Mouse (Mus musculus): ENCODE data around the gene Napsa. TPM values are rescaled to one million over a fixed set of nuclear protein-coding genes. Genes with fewer than 3 reads are reported as not detected.

Napsa gene
- polyA plus RNA-seq, 1 experiment: 4,402 TPM

GRCm38 (mm10) chr7:44615309-44615708 is 43.1 kb downstream of the Napsa start:
- TF ChIP-seq POLR2A (IDR thresholded peaks at IDR 0.05; ENCODE audit: low read depth, low read length) (no peak), CTCF (conservative IDR thresholded peaks at IDR 0.05; ENCODE audit: insufficient read depth, insufficient read length, low read depth, low read length) (no peak)
- no peak for DNase-seq
- H3K27me3 ChIP-seq (replicated peaks; ENCODE audit: control insufficient read depth, insufficient read depth, low read length): no peaks in the 10 kb centered on the region
- H3K4me1 ChIP-seq (ENCODE audit: control insufficient read depth, insufficient read depth, low read length): no peaks in the 10 kb centered on the region
- no peak overlapping the region for H3K27ac ChIP-seq (ENCODE audit: insufficient read depth, low read depth, low read length)
- H3K4me3 ChIP-seq (ENCODE audit: insufficient read depth, low read depth, low read length): no peak overlapping the region
- H3K36me3 ChIP-seq (ENCODE audit: control insufficient read depth, insufficient read depth, low read length): no peaks in the 10 kb centered on the region
- 17% methylated on average over 10 of the region's 10 CpGs for WGBS

DNA sequence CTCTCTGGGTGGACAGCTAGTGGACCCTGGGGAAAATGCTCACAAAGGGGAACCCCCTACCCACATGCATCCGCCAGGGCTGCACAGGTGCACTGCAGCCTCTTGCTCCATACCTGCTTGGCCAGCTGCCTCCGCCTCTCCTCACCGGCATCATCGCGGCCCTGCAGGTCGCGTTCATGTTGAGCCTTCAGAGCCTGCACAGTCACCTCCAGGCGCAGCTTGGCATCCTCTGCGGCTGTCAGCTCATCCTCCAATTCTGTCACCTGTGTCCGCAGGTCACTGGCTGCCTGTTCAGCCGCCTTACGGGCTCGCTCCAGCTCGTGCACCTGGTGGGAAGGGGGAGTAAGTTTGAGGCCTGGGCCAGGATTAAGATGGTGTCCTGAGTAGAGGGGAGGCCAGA is 43.8 kb downstream of the Napsa start:
- Histone ChIP-seq H3K27ac (ENCODE audit: insufficient read depth, low read depth, low read length) (no peak overlapping the region), H3K36me3 (ENCODE audit: control insufficient read depth, insufficient read depth, low read length) (no peaks in the 10 kb centered on the region), H3K27me3 (replicated peaks; ENCODE audit: control insufficient read depth, insufficient read depth, low read length) (no peaks in the 10 kb centered on the region), H3K4me1 (ENCODE audit: control insufficient read depth, insufficient read depth, low read length) (no peaks in the 10 kb centered on the region), H3K4me3 (ENCODE audit: insufficient read depth, low read depth, low read length) (no peak overlapping the region)
- WGBS: 81% methylated on average over 14 of the region's 14 CpGs
- TF ChIP-seq CTCF (conservative IDR thresholded peaks at IDR 0.05; ENCODE audit: insufficient read depth, insufficient read length, low read depth, low read length) (no peak), POLR2A (IDR thresholded peaks at IDR 0.05; ENCODE audit: low read depth, low read length) (no peak)
- no peak for DNase-seq

- 77% methylated on average over 3 of the region's 3 CpGs for WGBS
- Histone ChIP-seq H3K27me3 (replicated peaks; ENCODE audit: control insufficient read depth, insufficient read depth, low read length) (no peaks in the 10 kb centered on the region), H3K4me3 (ENCODE audit: insufficient read depth, low read depth, low read length) (no peak overlapping the region), H3K4me1 (ENCODE audit: control insufficient read depth, insufficient read depth, low read length) (no peaks in the 10 kb centered on the region), H3K36me3 (ENCODE audit: control insufficient read depth, insufficient read depth, low read length) (no peaks in the 10 kb centered on the region), H3K27ac (ENCODE audit: insufficient read depth, low read depth, low read length) (no peak overlapping the region)
- DNase-seq: no peak
- TF ChIP-seq CTCF (conservative IDR thresholded peaks at IDR 0.05; ENCODE audit: insufficient read depth, insufficient read length, low read depth, low read length) (peak; percentile 25; the same call in 1 of the 2 replicates), POLR2A (IDR thresholded peaks at IDR 0.05; ENCODE audit: low read depth, low read length) (no peak)
These were observed 44.9 kb downstream of the Napsa start for GRCm38 (mm10) chr7:44617059-44617458.

- H3K4me3 ChIP-seq (ENCODE audit: insufficient read depth, low read depth, low read length): no peak overlapping the region
- DNase-seq: no peak
- H3K36me3 ChIP-seq (ENCODE audit: control insufficient read depth, insufficient read depth, low read length): no peaks in the 10 kb centered on the region
- no peaks in the 10 kb centered on the region for H3K27me3 ChIP-seq (replicated peaks; ENCODE audit: control insufficient read depth, insufficient read depth, low read length)
- no peak overlapping the region for H3K27ac ChIP-seq (ENCODE audit: insufficient read depth, low read depth, low read length)
- WGBS: 42% methylated on average over 18 of the region's 18 CpGs
- no peaks in the 10 kb centered on the region for H3K4me1 ChIP-seq (ENCODE audit: control insufficient read depth, insufficient read depth, low read length)
- no peak for TF ChIP-seq CTCF (conservative IDR thresholded peaks at IDR 0.05; ENCODE audit: insufficient read depth, insufficient read length, low read depth, low read length)
These were observed 51.7 kb downstream of the Napsa start for GRCm38 (mm10) chr7:44623714-44624542.

DNA sequence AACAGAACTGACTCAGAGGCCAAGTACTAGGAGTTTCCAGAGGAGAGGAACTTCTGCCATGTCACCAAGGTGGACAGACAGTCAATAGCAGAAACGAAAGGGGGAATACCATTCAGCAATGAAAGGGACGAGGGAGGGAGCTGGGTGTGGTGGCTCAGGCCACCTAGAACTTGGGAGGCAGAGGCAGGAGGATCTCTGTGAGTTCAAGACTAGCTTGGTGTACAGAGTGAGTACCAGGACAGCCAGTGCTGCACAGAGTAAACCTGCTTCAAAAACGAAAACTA is 52.3 kb downstream of the Napsa start:
- no peak for DNase-seq
- Histone ChIP-seq H3K27me3 (replicated peaks; ENCODE audit: control insufficient read depth, insufficient read depth, low read length) (no peaks in the 10 kb centered on the region), H3K4me1 (ENCODE audit: control insufficient read depth, insufficient read depth, low read length) (no peaks in the 10 kb centered on the region), H3K4me3 (ENCODE audit: insufficient read depth, low read depth, low read length) (no peak overlapping the region), H3K27ac (ENCODE audit: insufficient read depth, low read depth, low read length) (no peak overlapping the region), H3K36me3 (ENCODE audit: control insufficient read depth, insufficient read depth, low read length) (no peaks in the 10 kb centered on the region)
- 76% methylated on average over 3 of the region's 3 CpGs for WGBS
- TF ChIP-seq CTCF (conservative IDR thresholded peaks at IDR 0.05; ENCODE audit: insufficient read depth, insufficient read length, low read depth, low read length) (no peak), POLR2A (IDR thresholded peaks at IDR 0.05; ENCODE audit: low read depth, low read length) (no peak)

- no peak overlapping the region for H3K27ac ChIP-seq (ENCODE audit: insufficient read depth, low read depth, low read length)
- DNase-seq: no peak
- no peak for TF ChIP-seq CTCF (conservative IDR thresholded peaks at IDR 0.05; ENCODE audit: insufficient read depth, insufficient read length, low read depth, low read length)
- TF ChIP-seq POLR2A (IDR thresholded peaks at IDR 0.05; ENCODE audit: low read depth, low read length): no peak
- H3K4me1 ChIP-seq (ENCODE audit: control insufficient read depth, insufficient read depth, low read length): no peaks in the 10 kb centered on the region
- no peaks in the 10 kb centered on the region for H3K36me3 ChIP-seq (ENCODE audit: control insufficient read depth, insufficient read depth, low read length)
- H3K27me3 ChIP-seq (replicated peaks; ENCODE audit: control insufficient read depth, insufficient read depth, low read length): no peaks in the 10 kb centered on the region
- H3K4me3 ChIP-seq (ENCODE audit: insufficient read depth, low read depth, low read length): no peak overlapping the region
- WGBS: 66% methylated on average over 14 of the region's 14 CpGs
These were observed 52.6 kb downstream of the Napsa start for GRCm38 (mm10) chr7:44624828-44625227.

DNA sequence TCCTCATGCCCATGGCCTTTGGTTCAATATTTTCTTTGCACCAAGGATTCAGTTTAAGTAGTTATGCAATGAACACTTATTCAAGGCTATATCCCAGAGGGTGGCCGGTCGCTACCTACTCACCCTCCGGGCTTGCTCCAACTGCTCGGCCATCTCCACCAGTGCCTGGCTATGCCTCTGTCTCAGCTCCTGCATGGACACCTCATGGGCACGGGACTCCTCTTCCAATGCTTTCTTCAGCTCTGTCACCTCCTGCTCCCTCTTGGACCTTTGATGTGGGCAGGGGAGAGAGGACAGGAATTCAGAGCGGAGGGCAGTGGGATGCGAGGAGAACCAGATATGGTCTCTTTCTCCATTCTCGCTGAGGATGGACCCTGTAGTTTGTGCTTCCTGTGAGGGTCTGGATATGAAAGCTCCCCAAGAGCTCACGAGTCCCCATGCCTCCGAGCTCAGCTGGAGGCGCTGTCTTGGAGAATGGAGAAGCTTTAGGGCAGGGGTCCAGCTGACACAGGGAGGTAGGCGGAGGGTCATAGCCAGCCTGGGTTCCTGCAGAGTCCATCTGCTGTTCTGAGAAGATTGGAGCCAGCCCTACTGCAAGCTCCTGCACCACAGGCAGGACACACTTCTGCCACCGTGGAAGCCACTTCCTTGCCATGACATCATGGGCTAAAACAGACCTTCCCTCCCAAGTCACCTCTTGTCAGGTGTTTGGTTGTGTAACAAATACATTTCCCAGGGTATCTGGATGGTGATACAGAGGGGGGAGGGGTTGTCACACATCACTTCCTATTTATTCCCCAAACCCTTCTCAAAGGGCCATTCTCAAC is 53.3 kb downstream of the Napsa start:
- Histone ChIP-seq H3K27ac (ENCODE audit: insufficient read depth, low read depth, low read length) (no peak overlapping the region), H3K27me3 (replicated peaks; ENCODE audit: control insufficient read depth, insufficient read depth, low read length) (no peaks in the 10 kb centered on the region), H3K4me1 (ENCODE audit: control insufficient read depth, insufficient read depth, low read length) (no peaks in the 10 kb centered on the region), H3K4me3 (ENCODE audit: insufficient read depth, low read depth, low read length) (no peak overlapping the region), H3K36me3 (ENCODE audit: control insufficient read depth, insufficient read depth, low read length) (no peaks in the 10 kb centered on the region)
- no peak for TF ChIP-seq CTCF (conservative IDR thresholded peaks at IDR 0.05; ENCODE audit: insufficient read depth, insufficient read length, low read depth, low read length)
- no peak for TF ChIP-seq POLR2A (IDR thresholded peaks at IDR 0.05; ENCODE audit: low read depth, low read length)
- WGBS: 90% methylated on average over 13 of the region's 13 CpGs
- DNase-seq: no peak
